10 mouse cellular contexts compared by ENCODE assay signal in genomic region chr6:36857627-36858257, GRCm38 (mm10). TPM values are rescaled to one million over a fixed set of nuclear protein-coding genes. Genes with fewer than 3 reads are reported as not detected.
DNase-seq lines count a peak whose midpoint lies in the region; ATAC-seq and TF ChIP-seq lines count a peak whose summit lies in the region.
"Had no signal": no experiment of that assay in that cellular context is flagged by ENCODE, and none has a peak within 500 bp of the region (broad histone marks: within the 10 kb centered on the region; RNA-seq: fewer than 3 reads in every experiment).

No protein-coding gene starts in this region.

- H3K9me3 ChIP-seq in heart, embryonic 16.5 days (replicated peaks; ENCODE audit: control insufficient read depth, low read length) = no peaks in the 10 kb centered on the region
- no peaks in the 10 kb centered on the region for H3K9me3 ChIP-seq in heart, embryonic 10.5 days
- no peaks in the 10 kb centered on the region for H3K9me3 ChIP-seq in embryonic facial prominence, embryonic 10.5 days
- no peaks in the 10 kb centered on the region for H3K9me3 ChIP-seq in hindbrain, embryonic 14.5 days (ENCODE audit: control insufficient read depth, low read length)
- H3K9me3 ChIP-seq in midbrain, postnatal 0 days (ENCODE audit: low read length) = no peaks in the 10 kb centered on the region

- no peak overlapping the region for H3K4me3 ChIP-seq in heart, embryonic 16.5 days (ENCODE audit: low read length)
- H3K4me3 ChIP-seq in heart, embryonic 10.5 days = no peak overlapping the region
- no peak overlapping the region for H3K4me3 ChIP-seq in embryonic facial prominence, embryonic 10.5 days
- H3K4me3 ChIP-seq in hindbrain, embryonic 14.5 days (replicated peaks; ENCODE audit: low read length) = no peak overlapping the region
- no peak overlapping the region for H3K4me3 ChIP-seq in midbrain, postnatal 0 days (ENCODE audit: low read depth, low read length)

- H3K4me1 ChIP-seq in heart, embryonic 16.5 days (ENCODE audit: control insufficient read depth, insufficient read depth, low read length) = 0 out of 2 replicates have a peak, but pooled peaks cover 3% of the 10 kb centered on the region
- no peaks in the 10 kb centered on the region for H3K4me1 ChIP-seq in heart, embryonic 10.5 days
- peaks cover 13% of the 10 kb centered on the region for H3K4me1 ChIP-seq in embryonic facial prominence, embryonic 10.5 days
- peaks cover 4% of the 10 kb centered on the region for H3K4me1 ChIP-seq in hindbrain, embryonic 14.5 days (replicated peaks; ENCODE audit: control insufficient read depth, insufficient read depth, low read length)
- no peaks in the 10 kb centered on the region for H3K4me1 ChIP-seq in midbrain, postnatal 0 days (ENCODE audit: insufficient read depth, low read length)

- DNase-seq in heart, embryonic 10.5 days (ENCODE audit: low spot score) = no peak
- peak; percentile 28 for DNase-seq in embryonic facial prominence, embryonic 10.5 days (ENCODE audit: low spot score)
- DNase-seq in hindbrain, embryonic 14.5 days (ENCODE audit: low spot score) = peak; percentile 34
- peak; percentile 59 for DNase-seq in midbrain, postnatal 0 days (ENCODE audit: low spot score)
- no peak for DNase-seq in thymus, adult 18-20 months
- no peak for DNase-seq in thymus, postnatal 4 days
- no peak for DNase-seq in lung, postnatal 10 days
- DNase-seq: cerebellum, adult 18-20 months; lung, adult 2 months had no signal

- H3K9ac ChIP-seq in heart, embryonic 16.5 days (ENCODE audit: low read length) = no peak overlapping the region
- no peak overlapping the region for H3K9ac ChIP-seq in hindbrain, embryonic 14.5 days
- H3K9ac ChIP-seq in midbrain, postnatal 0 days (replicated peaks; ENCODE audit: low read length, poor library complexity, severe bottlenecking) = no peak overlapping the region

- H3K27me3 ChIP-seq in heart, embryonic 16.5 days (ENCODE audit: control insufficient read depth, insufficient read depth, low read length) = no peaks in the 10 kb centered on the region
- H3K27me3 ChIP-seq in heart, embryonic 10.5 days (ENCODE audit: insufficient read depth, poor library complexity, severe bottlenecking) = no peaks in the 10 kb centered on the region
- no peaks in the 10 kb centered on the region for H3K27me3 ChIP-seq in embryonic facial prominence, embryonic 10.5 days (replicated peaks; ENCODE audit: low read depth, poor library complexity, severe bottlenecking)
- no peaks in the 10 kb centered on the region for H3K27me3 ChIP-seq in hindbrain, embryonic 14.5 days (ENCODE audit: control insufficient read depth, insufficient read depth, low read length)
- no peaks in the 10 kb centered on the region for H3K27me3 ChIP-seq in midbrain, postnatal 0 days (ENCODE audit: insufficient read depth, low read length)

- WGBS in heart, embryonic 16.5 days = 52% methylated on average over 6 of the region's 6 CpGs
- WGBS in heart, embryonic 10.5 days = 65% methylated on average over 6 of the region's 6 CpGs
- 38% methylated on average over 6 of the region's 6 CpGs for WGBS in embryonic facial prominence, embryonic 10.5 days
- WGBS in hindbrain, embryonic 14.5 days = 13% methylated on average over 6 of the region's 6 CpGs
- 16% methylated on average over 6 of the region's 6 CpGs for WGBS in midbrain, postnatal 0 days

- TF ChIP-seq CTCF in midbrain, postnatal 0 days (IDR thresholded peaks at IDR 0.05) = no peak

- no peaks in the 10 kb centered on the region for H3K36me3 ChIP-seq in heart, embryonic 16.5 days (ENCODE audit: control insufficient read depth, insufficient read depth)
- H3K36me3 ChIP-seq in heart, embryonic 10.5 days = no peaks in the 10 kb centered on the region
- H3K36me3 ChIP-seq in embryonic facial prominence, embryonic 10.5 days (replicated peaks) = no peaks in the 10 kb centered on the region
- no peaks in the 10 kb centered on the region for H3K36me3 ChIP-seq in hindbrain, embryonic 14.5 days (replicated peaks; ENCODE audit: control insufficient read depth, insufficient read depth)
- no peaks in the 10 kb centered on the region; the same call in 1 of the 2 replicates for H3K36me3 ChIP-seq in midbrain, postnatal 0 days (ENCODE audit: insufficient read depth, low read length)

- ATAC-seq in heart, embryonic 16.5 days (replicated peaks; ENCODE audit: extremely low read depth, insufficient read depth, low FRiP score) = 0 out of 2 replicates have a peak, but pooled peaks have one; percentile 41
- ATAC-seq in hindbrain, embryonic 14.5 days (ENCODE audit: low FRiP score) = peak; percentile 73; the same call in 1 of the 2 replicates
- peak; percentile 69; the same call in 1 of the 2 replicates for ATAC-seq in midbrain, postnatal 0 days (ENCODE audit: low FRiP score)

- peak overlapping the region; percentile 16; the same call in 1 of the 2 replicates for H3K27ac ChIP-seq in heart, embryonic 16.5 days (ENCODE audit: low read length)
- no peak overlapping the region; the same call in 1 of the 2 replicates for H3K27ac ChIP-seq in heart, embryonic 10.5 days
- H3K27ac ChIP-seq in embryonic facial prominence, embryonic 10.5 days (replicated peaks) = peak overlapping the region; percentile 82
- peak overlapping the region; percentile 51; the same call in 1 of the 2 replicates for H3K27ac ChIP-seq in hindbrain, embryonic 14.5 days
- H3K27ac ChIP-seq in midbrain, postnatal 0 days (ENCODE audit: low read depth, low read length) = no peak overlapping the region; the same call in 1 of the 2 replicates

- H3K4me2 ChIP-seq in heart, embryonic 16.5 days (ENCODE audit: low read depth, low read length) = no peak overlapping the region
- no peak overlapping the region for H3K4me2 ChIP-seq in hindbrain, embryonic 14.5 days (replicated peaks)
- no peak overlapping the region for H3K4me2 ChIP-seq in midbrain, postnatal 0 days (ENCODE audit: low read depth, low read length, poor library complexity, severe bottlenecking)

RNA-seq across cellular contexts. Expression of gene Ptn, which starts 47.7 kb away (rescaled TPM):
- polyA plus RNA-seq in heart, embryonic 16.5 days (2015; fragmentation: Nextera tagmentation; extraction: Ambion mirVana) = 245 and 273 TPM in 2 replicates
- polyA plus RNA-seq in heart, embryonic 10.5 days (2016; fragmentation: Nextera tagmentation; extraction: Ambion mirVana) = 143 and 358 TPM in 2 replicates
- 225 and 262 TPM in 2 replicates for polyA plus RNA-seq in embryonic facial prominence, embryonic 10.5 days (2016; fragmentation: Nextera tagmentation; extraction: Ambion mirVana)
- 732 and 771 TPM in 2 replicates for polyA plus RNA-seq in hindbrain, embryonic 14.5 days (2014; fragmentation: Nextera tagmentation; extraction: Ambion mirVana)
- 486 and 584 TPM in 2 replicates for total RNA-seq in midbrain, postnatal 0 days (2014; rRNA removed)
- 1,122 and 1,124 TPM in 2 replicates for polyA plus RNA-seq in midbrain, postnatal 0 days (2015; fragmentation: Nextera tagmentation; extraction: Ambion mirVana)

Comparison
In these comparisons a context has a peak if more than half of its experiments do, and no peak if none do; other contexts are left out.
1. H3K27ac ChIP-seq: peak in heart, embryonic 16.5 days (single experiment), embryonic facial prominence, embryonic 10.5 days (single experiment) and hindbrain, embryonic 14.5 days (single experiment); none in heart, embryonic 10.5 days (single experiment) and midbrain, postnatal 0 days (single experiment).
2. DNase-seq: peak in embryonic facial prominence, embryonic 10.5 days (single experiment), hindbrain, embryonic 14.5 days (single experiment) and midbrain, postnatal 0 days (single experiment); none in heart, embryonic 10.5 days (single experiment), thymus, adult 18-20 months (0 of 2), thymus, postnatal 4 days (single experiment) and lung, postnatal 10 days (single experiment).
3. Peak in every context shown above with its lines, with median percentiles within 50 percentile points of each other: ATAC-seq.